Mouse (Mus musculus) thymus, adult 2 months (tissue): Measurements from ENCODE around the gene Pus7.

ENCODE experiments used
- CTCF ChIP-seq: fragments of 200-500 bp; IDR thresholded peaks from 2 replicates; pipeline ENCODE4 v1.5.1; 2012; ENCODE audit warnings: mild to moderate bottlenecking, control low read depth, low read length, moderate library complexity, borderline replicate concordance; ENCODE audit not compliant: control insufficient read depth, poor library complexity, insufficient read depth; ENCODE audit errors: extremely low read depth
- POLR2A ChIP-seq: fragments of 200-500 bp; IDR thresholded peaks from 2 replicates; pipeline ENCODE4 v1.6.1; 2012; ENCODE audit warnings: mild to moderate bottlenecking, low read length, control low read depth, moderate library complexity; ENCODE audit not compliant: control insufficient read depth, poor library complexity, insufficient read depth; ENCODE audit errors: extremely low read depth

- TF ChIP-seq POLR2A (no peak), CTCF (no peak)
Measured at GRCm38 (mm10) chr5:23788390-23788830, 4.9 kb upstream of the Pus7 start.
